Mouse (Mus musculus): ENCODE data around the gene Akap6.

The Akap6 gene

DNA sequence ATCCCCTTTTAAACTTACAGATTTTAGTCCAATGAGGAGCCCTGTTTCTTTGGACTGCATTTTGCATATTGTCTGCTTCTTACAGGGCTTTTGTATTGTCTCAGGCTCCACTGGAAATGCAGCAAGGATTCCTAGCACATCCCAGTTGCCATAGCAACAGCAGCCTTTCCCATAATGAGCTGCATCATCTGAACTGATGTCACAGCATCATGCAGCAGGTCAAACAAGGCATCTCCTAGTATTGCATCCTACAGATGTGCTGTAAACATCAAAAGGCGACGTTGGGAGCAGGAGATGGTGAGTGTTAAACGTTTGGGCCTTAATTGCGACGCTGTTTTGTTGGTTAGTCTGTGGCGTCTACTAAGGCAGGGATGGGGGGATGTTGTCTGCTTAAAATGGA, at the start of gene Akap6:
Gene Akap6 (plus strand): TSS at position 238 of the 400 bp plus-strand sequence.
- peak; percentile 53 to 61 for DNase-seq (ENCODE audit: low spot score in 2 of 2)

DNA sequence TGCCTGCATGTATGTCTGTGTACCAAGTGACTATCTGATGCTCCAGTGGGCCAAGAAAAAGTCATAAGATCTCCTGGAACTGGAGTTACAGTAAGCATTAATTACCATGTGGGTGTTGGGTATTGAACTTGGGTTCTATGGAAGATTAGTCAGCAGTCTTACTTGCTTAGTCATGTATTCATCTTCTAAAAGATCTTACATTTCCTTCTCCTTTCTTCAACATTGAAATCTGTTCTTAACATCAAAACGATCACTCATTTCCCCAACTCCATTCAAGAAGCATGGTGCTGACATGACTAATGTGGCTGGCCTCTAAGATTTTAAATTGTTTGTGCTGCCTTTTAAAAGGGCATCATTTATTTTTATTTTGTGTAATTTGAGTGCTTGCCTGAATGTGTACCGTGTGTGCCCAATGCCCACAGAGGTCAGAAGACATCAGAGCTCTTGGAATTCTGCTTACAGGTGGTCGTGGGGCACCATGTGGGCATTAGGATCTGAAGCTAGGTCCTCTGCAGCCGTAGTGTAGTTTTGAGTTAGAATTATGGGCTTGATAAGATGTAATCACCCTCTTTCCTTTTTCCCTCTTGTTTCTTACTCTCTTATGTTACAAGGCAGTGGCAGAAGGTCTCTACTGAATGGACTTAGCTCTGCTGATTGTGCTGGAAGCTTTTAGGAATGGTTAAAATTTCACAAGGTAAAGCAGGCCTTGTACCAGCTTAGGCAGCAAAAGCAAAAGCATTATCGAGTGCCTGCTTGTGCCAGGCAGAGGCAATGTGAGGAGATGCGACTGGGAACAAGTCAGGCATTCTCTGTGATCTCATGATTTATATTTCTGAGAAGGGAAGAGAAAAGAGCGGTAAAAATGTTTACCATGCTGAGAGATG, 36.0 kb upstream of the Akap6 start:
- DNase-seq (ENCODE audit: low spot score in 2 of 2) = no peak

DNA sequence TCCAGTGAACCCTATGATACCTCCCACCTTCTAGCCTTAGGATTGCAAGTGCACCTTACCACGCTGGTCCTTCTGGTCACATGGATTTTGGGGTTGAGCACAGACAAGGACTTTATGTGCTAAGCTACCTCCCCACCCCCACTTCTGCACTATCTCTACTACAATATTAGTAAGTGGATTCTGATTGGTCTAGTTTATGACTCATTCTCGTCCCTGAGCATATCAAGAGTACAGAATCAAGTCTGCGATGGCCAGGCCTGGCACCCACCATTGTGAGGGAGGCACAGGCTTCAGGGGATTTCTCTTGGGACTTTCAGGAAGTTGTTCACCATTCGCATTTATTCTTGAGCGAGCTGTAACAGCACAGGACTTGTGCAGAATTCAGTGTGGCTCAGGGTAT, 34.2 kb upstream of the Akap6 start:
- DNase-seq (ENCODE audit: low spot score in 2 of 2) = no peak

DNA sequence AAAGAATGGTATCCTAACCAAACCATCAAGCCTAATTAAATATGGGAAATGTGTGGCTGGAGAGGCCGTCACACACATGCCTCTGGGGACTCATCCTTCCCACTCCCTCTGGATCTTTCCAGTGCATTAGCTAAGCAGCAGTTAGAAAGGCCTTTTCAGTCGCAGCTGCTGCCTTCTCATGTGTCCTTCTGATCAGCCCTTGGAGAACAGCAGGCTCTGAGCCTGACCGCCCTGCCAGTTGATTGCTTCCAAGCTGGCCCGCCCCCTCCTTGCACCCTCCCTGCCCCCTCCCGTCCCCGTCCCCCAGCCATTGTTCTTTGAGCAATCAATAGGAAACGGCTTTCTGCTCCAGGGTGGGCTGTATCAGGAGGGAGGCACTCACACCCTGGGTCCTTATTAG, 27.7 kb upstream of the Akap6 start:
- no peak for DNase-seq (ENCODE audit: low spot score in 2 of 2)

DNA sequence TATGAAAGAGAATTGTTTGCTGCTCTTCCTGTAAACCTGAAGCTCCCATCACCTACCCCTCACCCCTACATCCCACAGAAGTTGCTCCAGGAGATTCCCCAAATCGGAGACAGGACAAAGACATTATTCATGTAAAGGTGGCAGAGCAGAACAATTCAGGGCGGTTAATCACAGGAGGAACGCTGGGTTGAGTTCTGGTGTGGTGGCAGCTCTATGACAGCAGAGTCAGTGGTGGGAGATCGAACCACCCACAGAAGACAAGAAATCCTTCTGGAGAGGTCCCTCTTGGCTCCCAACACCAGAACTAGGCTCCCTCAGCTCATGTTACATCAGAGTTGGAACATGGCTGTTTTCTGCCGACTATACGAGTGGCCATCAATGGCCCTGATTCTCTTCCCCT, 27.2 kb upstream of the Akap6 start:
- no peak for DNase-seq (ENCODE audit: low spot score in 2 of 2)

DNA sequence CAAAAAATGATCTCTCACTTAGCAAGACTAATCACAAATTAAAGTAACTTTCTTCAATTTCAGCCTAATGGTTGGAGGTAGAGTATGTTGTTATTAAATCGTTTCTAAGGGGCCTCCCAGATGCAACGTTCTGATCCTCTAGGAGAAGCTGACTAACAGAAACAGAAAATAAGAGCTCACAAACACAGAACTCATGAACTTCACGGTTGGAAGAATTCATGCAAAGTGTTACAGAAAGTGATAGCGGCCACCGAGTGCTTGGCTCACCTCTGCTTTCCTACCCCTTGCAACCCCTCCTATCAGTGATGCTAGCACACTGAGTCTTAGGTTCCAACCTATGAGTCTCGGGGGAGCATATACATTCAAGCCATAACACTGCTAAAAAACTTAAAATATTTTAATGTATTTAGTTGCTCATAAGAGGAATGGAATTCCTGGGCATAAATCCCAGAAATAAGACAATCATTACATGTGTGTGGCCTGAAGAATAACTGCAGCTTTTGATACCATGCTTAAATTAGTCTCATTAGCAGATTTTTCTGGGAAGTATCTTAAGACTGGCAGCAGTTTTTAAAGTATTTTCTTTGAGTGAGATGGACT, 25.7 kb upstream of the Akap6 start:
- DNase-seq (ENCODE audit: low spot score in 2 of 2) = no peak

DNA sequence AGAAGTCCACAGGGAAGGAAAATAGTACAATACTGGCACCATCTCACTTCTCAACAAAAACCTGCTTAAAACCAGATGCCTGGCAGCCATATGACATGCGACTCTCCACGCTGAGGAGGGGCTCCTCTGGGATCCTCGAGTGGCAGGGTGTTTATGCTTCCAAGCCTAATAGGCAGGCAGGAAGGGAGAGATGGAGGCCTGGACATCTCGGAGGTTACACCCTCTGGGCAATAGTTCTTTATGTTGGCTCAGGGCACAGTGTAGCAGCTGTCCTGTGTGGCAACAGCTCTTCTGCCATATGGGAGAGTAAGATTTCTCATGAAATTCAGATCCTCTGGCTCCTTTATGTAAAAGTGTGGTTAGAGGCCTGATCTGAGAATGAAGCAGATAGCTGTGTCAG, 24.2 kb upstream of the Akap6 start:
- DNase-seq (ENCODE audit: low spot score in 2 of 2) = no peak

DNA sequence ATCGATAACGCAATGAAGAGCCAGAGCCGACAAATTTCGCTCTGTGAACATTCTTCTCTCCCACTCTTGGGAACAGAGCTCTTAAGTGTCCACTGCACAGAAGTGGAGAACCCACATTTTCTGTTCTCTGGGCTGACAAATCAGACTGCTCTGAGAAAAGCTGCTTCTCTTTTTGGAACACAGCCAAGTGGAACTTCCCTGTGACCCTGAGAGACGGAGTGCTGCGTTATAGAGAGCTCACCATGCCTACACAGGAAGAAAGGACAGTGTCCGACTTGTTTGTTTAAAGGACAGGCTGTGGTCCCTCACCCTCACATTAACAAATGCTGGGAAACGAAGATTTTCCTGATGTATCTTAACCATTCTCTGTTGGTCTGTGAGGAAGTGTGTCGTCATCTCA, 11.8 kb upstream of the Akap6 start:
- no peak for DNase-seq (ENCODE audit: low spot score in 2 of 2)

DNA sequence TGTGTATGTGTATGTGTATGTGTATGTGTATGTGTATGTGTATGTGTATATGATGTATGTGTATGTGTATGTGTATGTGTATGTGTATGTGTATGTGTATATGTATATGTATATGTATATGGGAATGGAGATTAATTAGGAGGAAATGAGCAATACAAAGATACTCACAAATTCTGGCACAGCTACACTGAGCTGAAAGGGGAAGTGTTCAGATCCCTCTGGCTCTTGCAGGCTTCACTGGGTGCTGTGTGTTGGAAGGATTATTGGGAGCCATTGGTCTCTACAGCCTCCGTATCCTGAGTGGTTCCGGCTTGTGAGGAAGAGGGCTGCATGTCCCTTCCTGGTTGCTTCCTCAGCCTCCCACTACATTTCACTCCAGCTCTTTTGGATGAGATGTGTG, 10.5 kb upstream of the Akap6 start:
- DNase-seq (ENCODE audit: low spot score in 2 of 2) = no peak

DNA sequence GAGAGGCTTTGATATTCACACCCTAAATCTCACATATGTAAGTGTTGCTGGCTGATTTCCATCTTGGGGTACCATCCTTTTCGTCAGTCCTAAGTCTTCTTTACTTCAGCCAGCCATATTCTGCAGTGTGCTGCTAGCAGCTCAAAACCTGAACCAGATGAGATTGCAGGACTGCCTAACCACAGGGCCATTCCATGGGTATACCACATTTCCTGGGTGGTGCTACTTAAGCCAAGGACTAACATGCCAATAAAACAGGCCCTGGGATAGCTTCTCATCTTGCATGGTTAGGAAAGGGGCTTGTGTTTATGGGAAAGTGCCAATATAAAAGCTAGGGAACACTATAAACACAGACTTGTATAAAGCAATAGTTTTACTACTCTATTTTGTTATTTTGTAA, 7.6 kb upstream of the Akap6 start:
- no peak for DNase-seq (ENCODE audit: low spot score in 2 of 2)

DNA sequence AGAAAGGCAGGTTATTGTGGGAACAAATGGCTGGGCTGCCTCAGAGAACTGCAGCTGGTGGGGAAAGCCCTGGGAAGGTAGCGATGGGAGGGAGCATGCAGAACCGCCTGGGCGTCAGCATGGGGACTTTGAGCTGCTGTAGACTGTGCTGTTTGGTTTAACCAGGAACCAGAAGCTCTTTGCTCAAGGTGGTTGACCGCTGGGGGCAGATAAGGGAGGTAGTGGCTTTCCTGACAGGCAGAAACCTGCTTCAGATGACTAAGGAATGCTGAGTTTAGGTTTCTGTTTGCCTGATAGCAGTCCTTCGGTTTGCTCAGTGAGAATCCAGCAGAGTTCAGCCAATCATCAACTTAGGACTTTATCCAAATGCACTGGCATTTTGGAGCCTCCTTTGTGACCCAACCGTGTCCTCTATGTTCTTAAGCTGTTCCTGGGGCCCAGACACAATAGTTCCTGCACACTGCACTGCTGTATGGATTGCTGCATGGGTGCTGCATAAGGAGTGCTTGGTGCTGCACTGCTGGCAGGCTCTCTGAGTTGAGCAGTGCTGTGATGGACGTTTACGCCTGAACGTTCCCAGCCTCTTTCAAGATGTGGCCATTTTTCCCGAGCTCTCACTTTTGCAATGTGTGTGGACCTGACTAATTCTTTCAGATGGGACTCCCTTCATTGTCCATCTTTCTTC, 6.8 kb upstream of the Akap6 start:
- DNase-seq (ENCODE audit: low spot score in 2 of 2) = no peak

DNA sequence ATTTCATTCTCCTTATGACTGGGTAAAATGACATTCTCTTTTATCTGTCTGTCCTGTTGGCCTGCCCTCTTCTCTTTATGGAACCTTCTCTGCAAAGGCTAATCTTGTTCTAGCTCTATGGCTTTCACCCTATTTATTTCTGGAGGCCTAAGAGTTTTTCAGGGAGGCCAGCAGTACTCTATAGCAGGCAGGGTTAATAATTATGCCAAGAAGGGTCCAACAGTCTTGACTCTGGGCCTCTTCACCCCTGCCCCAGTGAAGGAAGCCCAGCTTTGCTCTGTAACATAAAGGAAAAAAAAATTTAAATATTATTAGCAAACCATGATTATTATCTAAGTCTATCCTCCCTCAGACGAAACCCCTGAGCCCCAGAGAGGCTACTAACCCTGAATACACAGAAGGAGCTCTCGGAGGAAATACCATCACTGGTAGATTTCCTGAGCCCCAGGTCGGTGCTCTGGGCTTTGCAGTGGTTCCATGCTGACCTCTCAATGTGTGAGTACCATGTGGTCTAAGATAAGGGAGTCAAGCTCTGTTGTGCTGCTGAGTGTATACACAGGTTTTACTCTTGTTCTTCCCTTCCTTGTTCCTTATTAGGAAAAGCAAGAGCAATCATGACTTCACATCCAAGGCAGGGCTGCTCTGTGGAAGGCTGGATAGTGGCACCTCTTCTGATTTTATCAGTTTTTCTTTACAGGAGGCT, 1.6 kb upstream of the Akap6 start:
- DNase-seq (ENCODE audit: low spot score in 2 of 2) = no peak

DNA sequence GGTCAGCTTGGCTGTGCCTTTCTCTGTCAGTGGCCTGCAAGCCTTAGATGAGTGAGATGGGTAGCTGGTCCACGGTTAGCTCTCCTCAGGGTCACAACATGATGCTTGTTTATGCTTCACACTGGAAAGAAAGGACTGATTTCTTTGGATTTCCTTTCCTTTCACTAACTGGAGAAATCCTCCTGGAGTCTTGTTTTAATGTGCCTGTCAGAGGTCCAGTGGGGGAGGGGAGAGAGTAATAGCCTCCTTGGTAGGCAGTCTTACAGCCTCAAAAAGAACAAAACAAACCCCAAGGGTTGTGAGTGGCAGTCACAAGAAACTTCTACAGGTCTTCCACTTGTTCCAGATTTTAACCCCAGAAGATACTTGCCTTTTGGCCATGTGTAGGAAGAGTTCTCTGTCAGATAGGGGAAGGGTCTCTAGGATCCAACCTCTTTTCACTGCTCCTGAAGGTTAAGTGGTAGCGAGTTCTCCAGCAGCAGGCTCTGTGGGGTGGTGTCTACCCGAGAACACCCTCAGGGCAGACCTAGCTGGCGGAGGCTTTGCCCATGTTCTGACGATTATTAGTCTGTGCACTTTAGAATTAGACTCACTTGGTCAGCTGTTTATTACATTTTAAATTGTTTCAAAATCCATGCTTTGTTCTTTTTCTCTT, 780 bp upstream of the Akap6 start:
- DNase-seq (ENCODE audit: low spot score in 2 of 2) = no peak

DNA sequence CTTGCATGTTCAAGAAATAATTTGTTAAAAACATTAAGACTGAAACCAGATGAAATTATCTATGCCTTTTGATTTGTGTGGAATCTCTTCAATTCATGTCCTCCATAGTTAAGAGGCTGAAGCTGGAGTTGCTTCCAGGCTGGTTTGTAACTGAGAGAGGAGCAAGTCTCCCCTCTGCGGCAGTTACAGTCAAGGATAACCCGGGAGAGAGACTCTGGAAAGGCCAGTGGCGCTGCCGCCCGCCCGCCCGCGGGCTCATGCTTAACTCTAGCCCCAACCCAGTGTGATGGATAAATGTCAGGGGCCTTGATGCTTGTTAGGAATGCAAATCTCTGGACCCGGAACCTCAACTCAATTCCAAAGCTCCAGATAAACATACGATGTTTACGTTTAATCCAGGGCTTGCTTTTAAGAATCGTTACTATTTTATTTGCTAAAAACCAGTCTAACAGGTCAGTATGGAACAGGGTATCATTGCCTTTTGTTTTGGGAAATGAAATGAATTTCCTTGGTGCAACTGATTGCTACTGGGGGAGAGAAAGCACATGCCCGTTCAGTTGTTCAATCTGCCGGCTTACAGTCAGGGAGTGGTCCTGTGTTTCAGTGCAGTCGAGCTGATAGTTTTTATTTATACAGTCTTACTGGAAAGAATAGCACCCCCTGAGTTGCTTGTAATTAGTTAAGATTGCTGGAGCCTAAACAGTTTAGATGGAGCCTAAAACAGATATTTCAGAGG, 946 bp downstream of the Akap6 start:
- no peak for DNase-seq (ENCODE audit: low spot score in 2 of 2)

DNA sequence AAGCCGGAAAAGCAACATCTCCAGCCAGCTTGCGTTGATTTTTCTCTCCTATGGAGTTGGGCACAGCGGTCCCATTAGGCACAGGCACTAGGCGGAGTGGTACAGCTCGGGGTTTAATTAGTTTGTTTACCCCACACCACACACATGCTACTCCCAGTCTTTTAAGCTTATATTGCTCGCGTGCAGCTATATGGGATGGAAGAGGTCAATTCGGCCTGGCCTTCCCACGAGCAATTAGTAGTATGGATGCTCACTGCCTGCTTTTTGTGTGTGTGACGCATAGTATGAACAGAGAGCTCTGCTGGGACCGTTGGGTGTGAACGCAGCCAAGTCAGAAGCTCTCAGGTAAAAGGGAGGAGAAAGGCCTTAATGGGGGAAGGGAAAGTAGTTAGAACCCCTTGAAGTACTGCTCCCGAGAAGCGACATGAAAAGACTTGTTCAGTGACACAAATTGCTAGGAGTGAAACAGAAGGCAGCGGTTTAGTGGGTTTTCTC, 1.6 kb downstream of the Akap6 start:
- DNase-seq (ENCODE audit: low spot score in 2 of 2) = no peak

DNA sequence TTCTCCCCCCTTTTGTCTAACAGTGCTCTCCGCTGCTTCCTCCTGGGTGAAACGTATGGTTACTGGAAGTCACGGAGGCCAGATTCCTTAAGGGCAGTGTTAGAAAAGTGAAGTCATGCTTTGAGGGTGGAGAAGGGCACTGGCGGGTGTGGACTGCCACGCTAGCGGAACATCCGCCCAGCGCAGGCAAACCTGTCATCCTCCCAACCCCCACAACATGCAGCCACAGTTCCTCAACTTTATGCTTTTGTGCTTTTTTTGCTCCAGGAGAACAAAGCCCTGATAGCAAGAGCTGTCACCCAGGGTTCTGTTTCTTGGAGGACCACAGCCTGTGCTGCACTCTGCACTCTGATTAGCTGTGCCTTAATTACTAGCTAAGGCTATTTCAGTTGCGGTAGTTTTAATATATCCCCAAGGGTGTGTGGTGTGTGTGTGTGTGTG, 2.0 kb downstream of the Akap6 start:
- DNase-seq (ENCODE audit: low spot score in 2 of 2) = peak in 1 of 2 experiments; percentile 26

DNA sequence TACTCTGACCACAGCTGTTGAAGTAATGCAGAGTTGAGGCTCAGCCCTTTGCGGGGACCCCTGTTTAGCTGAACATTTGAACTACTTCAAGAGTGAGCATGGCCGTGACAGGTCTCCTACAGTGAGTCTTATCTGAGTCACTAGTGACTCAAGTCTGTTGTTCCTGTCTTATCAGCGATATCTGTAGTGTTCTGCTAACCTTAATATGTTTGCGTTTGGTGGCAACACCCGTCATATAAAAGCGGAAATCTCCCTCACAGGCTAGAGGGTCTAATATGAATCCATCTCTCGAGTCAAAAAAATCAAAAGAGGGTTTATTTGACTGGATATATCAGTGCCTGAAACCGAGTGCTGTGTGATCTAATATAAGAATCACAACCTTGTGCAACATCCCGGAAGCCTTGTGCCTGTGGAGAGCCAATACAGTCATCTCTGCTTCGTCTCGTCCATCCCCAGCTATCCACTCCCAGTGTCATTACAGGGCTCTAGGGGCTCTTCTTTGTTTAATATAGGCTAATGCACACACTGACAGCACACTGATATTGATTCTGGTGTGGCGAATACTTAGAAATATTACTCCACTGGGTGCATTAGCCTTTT, 3.3 kb downstream of the Akap6 start:
- no peak for DNase-seq (ENCODE audit: low spot score in 2 of 2)

DNA sequence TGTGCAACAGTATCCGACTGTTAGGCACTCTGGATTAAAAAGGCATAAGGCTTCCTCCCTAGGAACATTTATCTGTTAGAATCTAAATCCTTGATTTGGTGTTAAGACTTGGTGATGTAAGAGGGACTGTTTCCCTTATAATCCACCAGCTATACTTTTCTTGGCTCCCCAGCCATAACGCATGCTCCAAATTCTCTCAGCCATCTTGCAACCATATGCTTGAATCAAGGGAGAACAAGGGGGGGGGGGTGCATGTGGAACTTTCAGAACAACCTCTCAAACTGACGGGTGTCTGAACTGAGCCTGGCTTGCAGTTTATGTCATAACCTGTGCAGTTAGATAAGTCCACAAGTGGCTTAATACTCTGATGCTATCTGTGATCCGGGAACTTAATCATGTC, 4.9 kb downstream of the Akap6 start:
- DNase-seq (ENCODE audit: low spot score in 2 of 2) = no peak

DNA sequence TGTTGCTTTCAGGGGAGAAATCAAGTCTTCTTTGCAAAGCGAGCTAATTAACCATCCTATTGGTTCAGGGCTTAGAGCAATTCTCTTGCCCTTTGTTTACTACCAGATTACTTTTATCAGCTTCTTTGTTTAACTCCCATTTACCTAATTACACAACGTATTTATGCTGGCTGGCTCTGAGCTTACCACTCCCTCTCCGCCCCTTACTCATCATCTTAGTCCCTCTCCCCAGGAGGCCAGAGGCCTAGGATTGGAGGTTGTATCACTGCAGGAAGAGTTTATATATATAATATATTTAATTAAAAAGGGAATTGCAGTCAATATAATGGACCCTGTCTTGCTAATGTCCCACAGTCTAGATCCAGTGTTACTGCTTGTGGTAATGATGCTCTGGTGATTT, 5.6 kb downstream of the Akap6 start:
- DNase-seq (ENCODE audit: low spot score in 2 of 2) = no peak

DNA sequence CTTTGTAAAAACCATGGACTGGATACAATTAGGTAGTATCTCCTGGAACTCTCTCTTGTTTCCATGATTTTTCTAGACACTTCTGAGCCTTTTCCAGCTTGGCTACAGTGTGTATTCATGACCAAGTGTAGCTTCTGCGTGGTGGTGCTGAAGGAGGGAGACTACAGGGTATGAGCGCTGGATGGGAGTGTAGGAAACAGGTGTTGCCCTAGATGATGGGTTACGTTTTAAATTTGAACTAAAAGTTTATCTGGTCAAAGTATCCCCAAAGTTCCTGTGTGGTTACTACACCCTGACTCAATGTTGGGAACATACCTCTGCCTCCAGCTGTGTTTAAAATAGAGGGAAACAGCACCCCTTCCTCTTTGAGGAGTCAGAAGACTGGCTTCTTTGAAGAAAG, 12.2 kb downstream of the Akap6 start:
- DNase-seq (ENCODE audit: low spot score in 2 of 2) = no peak

Data from frontal cortex, postnatal 25 days (tissue).